Mouse (Mus musculus) stomach, postnatal 0 days (tissue): Measurements from ENCODE around the gene Crtap.

ENCODE experiments used
- CTCF ChIP-seq: IDR thresholded peaks from 2 replicates; pipeline ENCODE4 v1.5.1; 2016; ENCODE audit warnings: antibody characterized with exemption, low read depth, mild to moderate bottlenecking, moderate library complexity
- EP300 ChIP-seq: optimal IDR thresholded peaks from 2 replicates; pipeline ENCODE3; 2016; ENCODE audit warnings: antibody characterized with exemption

- TF ChIP-seq CTCF (no peak), EP300 (no peak)
These were observed 237 bp upstream of the Crtap start for GRCm38 (mm10) chr9:114390749-114391075.
